ENCODE assay signal across 27 mouse cellular contexts in the genomic region with DNA sequence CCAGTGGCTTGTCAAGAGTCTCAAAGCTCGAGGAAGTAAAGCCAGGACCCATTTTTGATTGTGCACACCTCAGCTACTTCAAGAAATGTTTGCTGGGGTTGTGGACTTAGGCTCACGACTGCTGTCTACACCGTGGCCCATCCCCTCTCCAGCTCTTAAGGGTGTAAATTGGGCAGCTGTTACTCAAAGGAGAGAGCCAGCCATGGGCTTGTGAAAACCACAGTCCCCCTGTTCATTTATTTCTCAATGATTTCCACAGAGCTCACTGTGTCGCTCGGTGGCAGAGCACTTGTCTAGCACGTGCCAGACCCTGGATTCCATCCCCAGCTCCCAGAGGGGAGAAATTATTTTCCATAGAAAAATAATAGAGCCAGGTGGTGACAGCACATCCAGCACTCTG. TPM values are rescaled to one million over a fixed set of nuclear protein-coding genes. Genes with fewer than 3 reads are reported as not detected.
DNase-seq lines count a peak whose midpoint lies in the region; ATAC-seq lines count a peak whose summit lies in the region.
"Had no signal": no experiment of that assay in that cellular context is flagged by ENCODE, and none has a peak within 500 bp of the region (broad histone marks: within the 10 kb centered on the region; RNA-seq: fewer than 3 reads in every experiment).

No protein-coding gene starts in this region.

- H3K4me2 ChIP-seq in lung, embryonic 16.5 days (ENCODE audit: low read depth, low read length), result no peak overlapping the region
- H3K4me2 ChIP-seq: embryonic facial prominence, embryonic 12.5 days; forebrain, embryonic 13.5 days; forebrain, embryonic 15.5 days had no signal

- H3K36me3 ChIP-seq in lung, embryonic 16.5 days (ENCODE audit: control insufficient read depth, insufficient read depth, low read length), result no peaks in the 10 kb centered on the region
- H3K36me3 ChIP-seq: embryonic facial prominence, embryonic 12.5 days; forebrain, embryonic 15.5 days had no signal

- peak; percentile 61 for ATAC-seq in lung, embryonic 16.5 days (ENCODE audit: low read depth)
- ATAC-seq in granulocyte monocyte progenitor cell, adult 5-6 weeks (replicated peaks; ENCODE audit: poor library complexity, severe bottlenecking), result peak; percentile 50; the same call in 1 of the 2 replicates
- peak; percentile 60 for ATAC-seq in megakaryocyte progenitor cell, adult 5-6 weeks (replicated peaks; ENCODE audit: poor library complexity)
- ATAC-seq: forebrain, embryonic 13.5 days; forebrain, embryonic 15.5 days; forebrain, postnatal 0 days had no signal

- H3K4me3 ChIP-seq in lung, embryonic 16.5 days (ENCODE audit: low read length), result no peak overlapping the region
- H3K4me3 ChIP-seq: embryonic facial prominence, embryonic 12.5 days; forebrain, embryonic 13.5 days; forebrain, embryonic 15.5 days had no signal

- H3K9me3 ChIP-seq in lung, embryonic 16.5 days (ENCODE audit: control insufficient read depth, low read length), result no peaks in the 10 kb centered on the region
- H3K9me3 ChIP-seq: embryonic facial prominence, embryonic 12.5 days; forebrain, embryonic 13.5 days; forebrain, embryonic 15.5 days had no signal

- 0 out of 2 replicates have a peak overlapping the region, but pooled peaks have one; percentile 27 for H3K27ac ChIP-seq in lung, embryonic 16.5 days (ENCODE audit: low read length)
- H3K27ac ChIP-seq: embryonic facial prominence, embryonic 12.5 days; forebrain, embryonic 13.5 days; forebrain, embryonic 15.5 days had no signal

- H3K27me3 ChIP-seq in lung, embryonic 16.5 days (ENCODE audit: control insufficient read depth, insufficient read depth, low read depth, low read length), result no peaks in the 10 kb centered on the region
- H3K27me3 ChIP-seq: embryonic facial prominence, embryonic 12.5 days; forebrain, embryonic 13.5 days; forebrain, embryonic 15.5 days had no signal

- no peak for DNase-seq in lung, postnatal 36 days
- DNase-seq in spleen, adult 18-20 months, result no peak
- DNase-seq: adrenal gland, adult 2 months; adrenal gland, postnatal 10 days; adrenal gland, postnatal 25 days; cerebellum, adult 11 months; cerebellum, adult 18-20 months; cerebellum, adult 8-10 months; cerebellum, adult 9-11 months; cerebellum, postnatal 14 days; cerebellum, postnatal 36 days; embryo, embryonic 11 days; forebrain, postnatal 0 days had no signal

- no peak overlapping the region for H3K9ac ChIP-seq in lung, embryonic 16.5 days (ENCODE audit: low read length)
- H3K9ac ChIP-seq: embryonic facial prominence, embryonic 12.5 days; forebrain, embryonic 13.5 days; forebrain, embryonic 15.5 days; forebrain, postnatal 0 days had no signal

- 43% methylated on average over 6 of the region's 6 CpGs for WGBS in lung, embryonic 16.5 days

- H3K4me1 ChIP-seq in lung, embryonic 16.5 days (replicated peaks; ENCODE audit: control insufficient read depth, insufficient read depth, low read length), result peaks cover 2% of the 10 kb centered on the region; the same call in 1 of the 2 replicates
- H3K4me1 ChIP-seq: embryonic facial prominence, embryonic 12.5 days; forebrain, embryonic 13.5 days; forebrain, embryonic 15.5 days had no signal

RNA-seq across cellular contexts. Expression of a gene that starts 29.2 kb away (rescaled TPM):
- 6.8 and 8.7 TPM in 2 replicates for polyA plus RNA-seq in lung, embryonic 16.5 days (2015; fragmentation: Nextera tagmentation; extraction: Ambion mirVana)
- 0.41 TPM in 1 of 2 replicates, not detected in the other for total RNA-seq in granulocyte monocyte progenitor cell, adult 5-6 weeks (2014; fragmentation: Nextera tagmentation)
- 1.2 TPM in 2 replicates for total RNA-seq in granulocyte monocyte progenitor cell, adult 5-6 weeks (2017)
- 0.39 and 0.59 TPM in 2 replicates for total RNA-seq in megakaryocyte progenitor cell, adult 5-6 weeks (2015)
- total RNA-seq in megakaryocyte progenitor cell, adult 5-6 weeks (2017), result 0.64 and 1.4 TPM in 2 replicates

RNA-seq across cellular contexts. Expression of a gene that starts 32.3 kb away (rescaled TPM):
- not detected in 2 replicates for polyA plus RNA-seq in lung, embryonic 16.5 days (2015; fragmentation: Nextera tagmentation; extraction: Ambion mirVana)
- total RNA-seq in granulocyte monocyte progenitor cell, adult 5-6 weeks (2014; fragmentation: Nextera tagmentation), result not detected in 2 replicates
- not detected in 2 replicates for total RNA-seq in granulocyte monocyte progenitor cell, adult 5-6 weeks (2017)
- total RNA-seq in megakaryocyte progenitor cell, adult 5-6 weeks (2015), result not detected in 2 replicates
- total RNA-seq in megakaryocyte progenitor cell, adult 5-6 weeks (2017), result not detected in 2 replicates
- total RNA-seq: adrenal gland, adult 2 months; adrenal gland, postnatal 10 days; adrenal gland, postnatal 25 days; adrenal gland, postnatal 4 days; common myeloid progenitor, adult 5-6 weeks; ES-E14; forebrain, postnatal 0 days; MEL had no signal
- polyA plus RNA-seq: adrenal gland, adult 2 months; brain, embryonic 14.5 days; C2C12; embryonic facial prominence, embryonic 12.5 days; embryonic facial prominence, embryonic 14.5 days; forebrain, embryonic 11.5 days; forebrain, embryonic 13.5 days; forebrain, embryonic 15.5 days; forebrain, postnatal 0 days had no signal

RNA-seq across cellular contexts. Expression of a gene that starts 34.5 kb away (rescaled TPM):
- not detected in 2 replicates for polyA plus RNA-seq in lung, embryonic 16.5 days (2015; fragmentation: Nextera tagmentation; extraction: Ambion mirVana)
- not detected in 2 replicates for total RNA-seq in granulocyte monocyte progenitor cell, adult 5-6 weeks (2014; fragmentation: Nextera tagmentation)
- not detected in 2 replicates for total RNA-seq in granulocyte monocyte progenitor cell, adult 5-6 weeks (2017)
- total RNA-seq in megakaryocyte progenitor cell, adult 5-6 weeks (2015), result not detected in 2 replicates
- not detected in 2 replicates for total RNA-seq in megakaryocyte progenitor cell, adult 5-6 weeks (2017)
- total RNA-seq: adrenal gland, adult 2 months; adrenal gland, postnatal 10 days; adrenal gland, postnatal 25 days; adrenal gland, postnatal 4 days; common myeloid progenitor, adult 5-6 weeks; ES-E14; forebrain, postnatal 0 days; MEL had no signal
- polyA plus RNA-seq: adrenal gland, adult 2 months; brain, embryonic 14.5 days; C2C12; embryonic facial prominence, embryonic 12.5 days; embryonic facial prominence, embryonic 14.5 days; forebrain, embryonic 11.5 days; forebrain, embryonic 13.5 days; forebrain, embryonic 15.5 days; forebrain, postnatal 0 days had no signal

RNA-seq across cellular contexts. Expression of a gene that starts 39.8 kb away (rescaled TPM):
- not detected in 2 replicates for polyA plus RNA-seq in lung, embryonic 16.5 days (2015; fragmentation: Nextera tagmentation; extraction: Ambion mirVana)
- total RNA-seq in granulocyte monocyte progenitor cell, adult 5-6 weeks (2014; fragmentation: Nextera tagmentation), result not detected in 2 replicates
- not detected in 2 replicates for total RNA-seq in granulocyte monocyte progenitor cell, adult 5-6 weeks (2017)
- not detected in 2 replicates for total RNA-seq in megakaryocyte progenitor cell, adult 5-6 weeks (2015)
- total RNA-seq in megakaryocyte progenitor cell, adult 5-6 weeks (2017), result not detected in 2 replicates
- total RNA-seq: adrenal gland, adult 2 months; adrenal gland, postnatal 10 days; adrenal gland, postnatal 25 days; adrenal gland, postnatal 4 days; common myeloid progenitor, adult 5-6 weeks; ES-E14; forebrain, postnatal 0 days; MEL had no signal
- polyA plus RNA-seq: brain, embryonic 14.5 days; C2C12; embryonic facial prominence, embryonic 12.5 days; embryonic facial prominence, embryonic 14.5 days; forebrain, embryonic 11.5 days; forebrain, embryonic 13.5 days; forebrain, embryonic 15.5 days; forebrain, postnatal 0 days had no signal

RNA-seq across cellular contexts. Expression of a gene that starts 49.5 kb away (rescaled TPM):
- polyA plus RNA-seq in lung, embryonic 16.5 days (2015; fragmentation: Nextera tagmentation; extraction: Ambion mirVana), result not detected in 2 replicates
- total RNA-seq in granulocyte monocyte progenitor cell, adult 5-6 weeks (2014; fragmentation: Nextera tagmentation), result not detected in 2 replicates
- total RNA-seq in granulocyte monocyte progenitor cell, adult 5-6 weeks (2017), result not detected in 2 replicates
- total RNA-seq in megakaryocyte progenitor cell, adult 5-6 weeks (2015), result not detected in 2 replicates
- total RNA-seq in megakaryocyte progenitor cell, adult 5-6 weeks (2017), result not detected in 2 replicates
- total RNA-seq: adrenal gland, adult 2 months; adrenal gland, postnatal 10 days; adrenal gland, postnatal 25 days; adrenal gland, postnatal 4 days; common myeloid progenitor, adult 5-6 weeks; ES-E14; forebrain, postnatal 0 days; MEL had no signal
- polyA plus RNA-seq: adrenal gland, adult 2 months; brain, embryonic 14.5 days; C2C12; embryonic facial prominence, embryonic 12.5 days; embryonic facial prominence, embryonic 14.5 days; forebrain, embryonic 11.5 days; forebrain, embryonic 13.5 days; forebrain, embryonic 15.5 days; forebrain, postnatal 0 days had no signal
